Mouse (Mus musculus) lung, embryonic 14.5 days (tissue): ENCODE data around the gene Mlph. TPM values are rescaled to one million over a fixed set of nuclear protein-coding genes. Genes with fewer than 3 reads are reported as not detected.

Experiments used
- ATAC-seq: fragments of 200-750 bp; cut with Nextera tagmentation; 2 replicates; pipeline ENCODE4 v1.8.0; 2017; ENCODE audit warnings: mild to moderate bottlenecking, moderate TSS enrichment, moderate library complexity; ENCODE audit not compliant: insufficient read depth
- DNase-seq: peaks from one replicate; pipeline ENCODE4 v3.0.0-alpha.2; 2015
- H3K27ac ChIP-seq: fragments of 300-500 bp; sonication (generic); 2 replicates; pipeline ENCODE4 v1.5.1; 2014; ENCODE audit warnings: low read depth, mild to moderate bottlenecking, moderate library complexity
- H3K27me3 ChIP-seq: fragments of 300-500 bp; sonication (generic); 2 replicates; pipeline ENCODE4 v1.6.1; 2014; ENCODE audit warnings: low read length, control low read depth; ENCODE audit not compliant: insufficient read depth
- H3K36me3 ChIP-seq: fragments of 300-500 bp; sonication (generic); 2 replicates; pipeline ENCODE4 v1.6.1; 2014; ENCODE audit warnings: control low read depth; ENCODE audit not compliant: insufficient read depth
- H3K4me1 ChIP-seq: fragments of 300-500 bp; sonication (generic); 2 replicates; pipeline ENCODE4 v1.6.1; 2014; ENCODE audit warnings: antibody characterized with exemption, control low read depth; ENCODE audit not compliant: insufficient read depth
- H3K4me2 ChIP-seq: fragments of 300-500 bp; sonication (generic); 2 replicates; pipeline ENCODE4 v1.6.1; 2014; ENCODE audit warnings: mild to moderate bottlenecking
- H3K4me3 ChIP-seq: fragments of 300-500 bp; sonication (generic); 2 replicates; pipeline ENCODE4 v1.5.1; 2014; ENCODE audit warnings: low read depth, low read length
- H3K9ac ChIP-seq: fragments of 300-500 bp; sonication (generic); 2 replicates; pipeline ENCODE4 v1.6.1; 2014
- H3K9me3 ChIP-seq: fragments of 300-500 bp; sonication (generic); 2 replicates; pipeline ENCODE4 v1.6.1; 2016; ENCODE audit warnings: low read depth, low read length, control low read depth
- CTCF ChIP-seq: IDR thresholded peaks from 2 replicates; pipeline ENCODE4 v1.5.1; 2016; ENCODE audit warnings: antibody characterized with exemption, low read depth
- WGBS: fragments of 180-500 bp; shearing (Covaris S2); extraction: QIAGEN DNeasy Blood & Tissue Kit; methylation state at CpG from one replicate; pipeline ENCODE4 v1.1.7; 2014; 5-methylcytosine and 5-hydroxymethylcytosine counted together
- polyA plus RNA-seq: library from polyadenylated mRNA; unstranded; fragments of >200 nt; fragmentation: Nextera tagmentation; extraction: Ambion mirVana; gene quantifications from 2 replicates; pipeline ENCODE4 v1.2.1, GENCODE M21; 2014

The Mlph gene
- polyA plus RNA-seq, 1 experiment from 2014 or later: 0.42 TPM

GRCm38 (mm10) chr1:90900406-90900805 lies 14.5 kb upstream of the Mlph start:
- H3K9ac ChIP-seq: no peak overlapping the region
- no peak overlapping the region for H3K4me3 ChIP-seq
- no peak overlapping the region for H3K4me2 ChIP-seq
- no peaks in the 10 kb centered on the region for H3K9me3 ChIP-seq
- no peaks in the 10 kb centered on the region for H3K27me3 ChIP-seq
- ATAC-seq (no peak), DNase-seq (no peak)
- no peak for TF ChIP-seq CTCF
- no peaks in the 10 kb centered on the region for H3K4me1 ChIP-seq
- 75% methylated on average over 6 of the region's 6 CpGs for WGBS
- H3K27ac ChIP-seq: no peak overlapping the region
- no peaks in the 10 kb centered on the region for H3K36me3 ChIP-seq

GRCm38 (mm10) chr1:90901246-90901645 lies 13.6 kb upstream of the Mlph start:
- no peak for ATAC-seq
- Histone ChIP-seq H3K4me3 (no peak overlapping the region), H3K4me2 (no peak overlapping the region), H3K36me3 (no peaks in the 10 kb centered on the region), H3K4me1 (no peaks in the 10 kb centered on the region), H3K27ac (no peak overlapping the region), H3K9ac (no peak overlapping the region), H3K9me3 (no peaks in the 10 kb centered on the region), H3K27me3 (no peaks in the 10 kb centered on the region)
- no peak for DNase-seq
- TF ChIP-seq CTCF: no peak
- 81% methylated on average over 4 of the region's 4 CpGs for WGBS

- 81% methylated on average over 6 of the region's 6 CpGs for WGBS
- Histone ChIP-seq H3K27ac (no peak overlapping the region), H3K9ac (no peak overlapping the region), H3K4me2 (no peak overlapping the region), H3K4me3 (no peak overlapping the region), H3K27me3 (no peaks in the 10 kb centered on the region), H3K4me1 (no peaks in the 10 kb centered on the region), H3K36me3 (no peaks in the 10 kb centered on the region), H3K9me3 (no peaks in the 10 kb centered on the region)
- TF ChIP-seq CTCF: no peak
- no peak for ATAC-seq
- no peak for DNase-seq
Measured at GRCm38 (mm10) chr1:90901681-90902208, 13.1 kb upstream of the Mlph start.

- Histone ChIP-seq H3K36me3 (no peaks in the 10 kb centered on the region), H3K4me3 (no peak overlapping the region), H3K27ac (no peak overlapping the region), H3K9ac (no peak overlapping the region), H3K27me3 (no peaks in the 10 kb centered on the region), H3K4me1 (no peaks in the 10 kb centered on the region), H3K4me2 (no peak overlapping the region), H3K9me3 (no peaks in the 10 kb centered on the region)
- no peak for TF ChIP-seq CTCF
- ATAC-seq: no peak
- DNase-seq: no peak
- WGBS: 66% methylated on average over 3 of the region's 3 CpGs
Measured at GRCm38 (mm10) chr1:90902751-90903150, 12.1 kb upstream of the Mlph start.

- no peaks in the 10 kb centered on the region for H3K4me1 ChIP-seq
- H3K27me3 ChIP-seq: no peaks in the 10 kb centered on the region
- ATAC-seq (no peak), DNase-seq (no peak)
- H3K36me3 ChIP-seq: no peaks in the 10 kb centered on the region
- H3K4me3 ChIP-seq: no peak overlapping the region
- no peaks in the 10 kb centered on the region for H3K9me3 ChIP-seq
- H3K9ac ChIP-seq: no peak overlapping the region
- whole genome bisulfite sequencing: 42% methylated on average over 3 of the region's 3 CpGs
- no peak for TF ChIP-seq CTCF
- no peak overlapping the region for H3K4me2 ChIP-seq
- H3K27ac ChIP-seq: peak overlapping the region; percentile 48; the same call in 1 of the 2 replicates
Measured at GRCm38 (mm10) chr1:90903211-90903945, 11.5 kb upstream of the Mlph start.

GRCm38 (mm10) chr1:90903971-90904458 lies 10.9 kb upstream of the Mlph start:
- H3K27me3 ChIP-seq: no peaks in the 10 kb centered on the region
- ATAC-seq (peak; percentile 63), DNase-seq (peak; percentile 83)
- H3K4me1 ChIP-seq: peaks cover 3% of the 10 kb centered on the region; the same call in 1 of the 2 replicates
- no peak overlapping the region for H3K4me3 ChIP-seq
- no peaks in the 10 kb centered on the region for H3K9me3 ChIP-seq
- no peak overlapping the region for H3K4me2 ChIP-seq
- 41% methylated on average over 8 of the region's 8 CpGs for WGBS
- H3K36me3 ChIP-seq: no peaks in the 10 kb centered on the region
- TF ChIP-seq CTCF: no peak
- no peak overlapping the region for H3K9ac ChIP-seq
- peak overlapping the region; percentile 48 for H3K27ac ChIP-seq

GRCm38 (mm10) chr1:90904729-90905404 lies 10.0 kb upstream of the Mlph start:
- DNase-seq: peak; percentile 34

More at GRCm38 (mm10) chr1:90904729-90905404, 10.0 kb upstream of the Mlph start:
- no peaks in the 10 kb centered on the region for H3K27me3 ChIP-seq
- no peak overlapping the region for H3K4me2 ChIP-seq
- TF ChIP-seq CTCF: no peak
- H3K36me3 ChIP-seq: no peaks in the 10 kb centered on the region
- H3K4me3 ChIP-seq: no peak overlapping the region
- no peak for ATAC-seq
- no peak overlapping the region for H3K9ac ChIP-seq
- H3K9me3 ChIP-seq: no peaks in the 10 kb centered on the region
- H3K27ac ChIP-seq: peak overlapping the region; percentile 48
- peaks cover 4% of the 10 kb centered on the region; the same call in 1 of the 2 replicates for H3K4me1 ChIP-seq
- 78% methylated on average over 7 of the region's 7 CpGs for WGBS
